Mouse (Mus musculus) stomach, postnatal 0 days (tissue): ENCODE measurements at regions not wholly inside any gene's neighbourhood (a gene's known extent, or its start where the extent isn't known, plus 50 kb on each side); places are given as distances from the start of the nearest gene placed in this dataset.

Experiments
- CTCF ChIP-seq: IDR thresholded peaks from 2 replicates; pipeline ENCODE4 v1.5.1; 2016; ENCODE audit warnings: antibody characterized with exemption, low read depth, mild to moderate bottlenecking, moderate library complexity
- EP300 ChIP-seq: optimal IDR thresholded peaks from 2 replicates; pipeline ENCODE3; 2016; ENCODE audit warnings: antibody characterized with exemption

GRCm38 (mm10) chr2:105511690-105512089 is 112.6 kb upstream of the Rcn1 start:
- TF ChIP-seq CTCF = no peak
- no peak for TF ChIP-seq EP300
